Mouse (Mus musculus) stomach, postnatal 0 days (tissue): ENCODE measurements around the gene Lemd1. TPM values are rescaled to one million over a fixed set of nuclear protein-coding genes. Genes with fewer than 3 reads are reported as not detected.

Experiments
- ATAC-seq: fragments of 200-750 bp; cut with Nextera tagmentation; 2 replicates; pipeline ENCODE4 v1.8.0; 2017; ENCODE audit not compliant: low FRiP score, low TSS enrichment
- DNase-seq: peaks from one replicate; pipeline ENCODE4 v3.0.0-alpha.2; 2016; ENCODE audit warnings: low spot score
- H3K27ac ChIP-seq: fragments of 300-500 bp; sonication (generic); replicated peaks from 2 replicates; pipeline ENCODE4 v1.5.1; 2014; ENCODE audit warnings: mild to moderate bottlenecking, control low read depth
- H3K27me3 ChIP-seq: fragments of 300-500 bp; sonication (generic); 2 replicates; pipeline ENCODE4 v1.6.1; 2014; ENCODE audit warnings: low read length; ENCODE audit not compliant: control insufficient read depth, insufficient read depth
- H3K36me3 ChIP-seq: fragments of 300-500 bp; sonication (generic); 2 replicates; pipeline ENCODE4 v1.6.1; 2014; ENCODE audit warnings: low read length, mixed read lengths; ENCODE audit not compliant: control insufficient read depth, insufficient read depth
- H3K4me1 ChIP-seq: fragments of 300-500 bp; sonication (generic); replicated peaks from 2 replicates; pipeline ENCODE4 v1.6.1; 2014; ENCODE audit warnings: antibody characterized with exemption; ENCODE audit not compliant: control insufficient read depth, insufficient read depth
- H3K4me2 ChIP-seq: fragments of 300-500 bp; sonication (generic); replicated peaks from 2 replicates; pipeline ENCODE4 v1.6.1; 2014; ENCODE audit warnings: low read depth, mild to moderate bottlenecking, control low read depth, moderate library complexity
- H3K4me3 ChIP-seq: fragments of 300-500 bp; sonication (generic); 2 replicates; pipeline ENCODE4 v1.5.1; 2014; ENCODE audit warnings: low read depth, low read length, control low read depth
- H3K9ac ChIP-seq: fragments of 300-500 bp; sonication (generic); 2 replicates; pipeline ENCODE4 v1.6.1; 2014; ENCODE audit warnings: mild to moderate bottlenecking, low read length, control low read depth, mixed read lengths
- H3K9me3 ChIP-seq: fragments of 300-500 bp; sonication (generic); 2 replicates; pipeline ENCODE4 v1.6.1; 2016; ENCODE audit warnings: low read length; ENCODE audit not compliant: control insufficient read depth
- CTCF ChIP-seq: IDR thresholded peaks from 2 replicates; pipeline ENCODE4 v1.5.1; 2016; ENCODE audit warnings: antibody characterized with exemption, low read depth, mild to moderate bottlenecking, moderate library complexity
- EP300 ChIP-seq: optimal IDR thresholded peaks from 2 replicates; pipeline ENCODE3; 2016; ENCODE audit warnings: antibody characterized with exemption
- WGBS: fragments of 180-500 bp; shearing (Covaris S2); extraction: QIAGEN DNeasy Blood & Tissue Kit; methylation state at CpG from one replicate; pipeline ENCODE4 v1.1.7; 2014; 5-methylcytosine and 5-hydroxymethylcytosine counted together
- polyA plus RNA-seq: library from polyadenylated mRNA; unstranded; fragments of >200 nt; fragmentation: Nextera tagmentation; extraction: Ambion mirVana; gene quantifications from 2 replicates; pipeline ENCODE4 v1.2.1, GENCODE M21; 2015

The Lemd1 gene
- polyA plus RNA-seq = 0.30 and 0.42 TPM in 2 replicates

DNA sequence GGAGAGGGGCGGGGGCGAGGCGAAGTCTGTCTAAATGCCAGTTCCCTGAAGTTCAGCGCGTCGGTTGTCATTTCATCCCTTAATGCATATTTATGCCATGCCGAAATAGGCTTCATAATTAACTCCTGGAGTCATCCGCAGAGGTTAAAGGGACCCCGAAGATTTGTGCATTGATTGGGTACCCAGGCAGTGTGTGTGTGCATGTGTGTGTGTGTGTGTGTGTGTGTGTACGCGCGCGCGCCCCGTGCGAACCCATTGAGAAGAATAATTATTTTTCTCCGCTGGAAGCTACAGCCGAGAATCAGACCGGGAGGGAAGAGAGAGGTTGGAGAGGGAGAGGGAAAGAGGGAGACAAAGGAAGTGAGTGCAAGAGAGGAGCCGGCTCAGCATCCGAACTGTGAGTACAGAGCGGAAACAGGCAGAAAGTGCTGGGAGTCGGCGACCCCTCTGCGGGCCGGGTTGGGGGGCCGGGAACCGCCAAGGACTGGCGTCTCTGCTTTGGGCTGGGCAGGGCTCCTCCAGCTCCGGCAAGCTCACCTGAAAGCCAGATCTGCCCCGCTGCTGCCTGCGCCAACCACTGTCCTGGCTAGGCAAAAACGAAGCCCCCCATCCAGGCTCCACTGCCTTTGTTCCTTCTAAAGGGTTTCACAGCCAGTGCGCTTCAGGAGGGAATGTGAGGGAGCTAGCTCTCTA lies at the start of gene Lemd1, which contains the start of gene AC124108.1:
Gene Lemd1, plus strand, starts transcription at position 339 of the 693 bp plus-strand sequence.
Gene AC124108.1, plus strand, starts transcription at position 365 of the 693 bp plus-strand sequence.
- H3K9ac ChIP-seq = peak within 1 kb of the TSS; percentile 54
- no peak for TF ChIP-seq CTCF
- TF ChIP-seq EP300 = no peak
- no peak for DNase-seq

DNA sequence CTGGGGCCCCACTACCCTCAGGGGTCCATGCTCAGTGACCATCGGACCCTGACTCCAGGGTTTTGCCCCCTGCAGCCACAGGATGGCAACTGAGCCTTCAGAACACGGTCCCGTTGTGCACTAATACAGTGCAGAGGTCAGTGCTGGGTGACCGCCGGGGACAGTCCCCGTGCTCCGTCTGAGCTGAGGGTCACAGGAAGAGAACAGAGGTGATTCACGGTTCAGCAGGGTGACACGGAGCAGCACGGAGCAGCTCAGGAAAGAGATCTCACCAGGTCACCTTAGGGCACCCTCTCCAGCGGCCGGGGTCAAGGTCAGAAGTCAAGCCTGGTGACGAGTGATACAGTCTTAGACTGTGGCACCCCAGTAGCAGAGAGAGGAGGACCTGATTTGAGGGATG lies 49.5 kb upstream of the Lemd1 start:
- Histone ChIP-seq H3K27me3 (no peaks in the 10 kb centered on the region), H3K36me3 (no peaks in the 10 kb centered on the region), H3K9me3 (no peaks in the 10 kb centered on the region), H3K4me3 (no peak overlapping the region), H3K4me1 (0 out of 2 replicates have a peak, but pooled peaks cover 7% of the 10 kb centered on the region), H3K9ac (no peak overlapping the region), H3K27ac (no peak overlapping the region), H3K4me2 (no peak overlapping the region)
- WGBS = 69% methylated on average over 13 of the region's 13 CpGs
- no peak for DNase-seq
- ATAC-seq = no peak
- TF ChIP-seq EP300 = no peak
- no peak for TF ChIP-seq CTCF

More for the DNA sequence above, at the start of gene Lemd1, which contains the start of gene AC124108.1:
- Histone ChIP-seq H3K4me1 (peaks cover 12% of the 10 kb centered on the region; the same call in 1 of the 2 replicates), H3K36me3 (no peaks in the 10 kb centered on the region), H3K9me3 (no peaks in the 10 kb centered on the region), H3K27me3 (peaks cover 12% of the 10 kb centered on the region), H3K27ac (no peak within 1 kb of the TSS), H3K4me3 (peak within 1 kb of the TSS; percentile 51), H3K4me2 (peak within 1 kb of the TSS; percentile 91)
- ATAC-seq = no peak
- 1% methylated on average over 32 of the region's 34 CpGs for WGBS

DNA sequence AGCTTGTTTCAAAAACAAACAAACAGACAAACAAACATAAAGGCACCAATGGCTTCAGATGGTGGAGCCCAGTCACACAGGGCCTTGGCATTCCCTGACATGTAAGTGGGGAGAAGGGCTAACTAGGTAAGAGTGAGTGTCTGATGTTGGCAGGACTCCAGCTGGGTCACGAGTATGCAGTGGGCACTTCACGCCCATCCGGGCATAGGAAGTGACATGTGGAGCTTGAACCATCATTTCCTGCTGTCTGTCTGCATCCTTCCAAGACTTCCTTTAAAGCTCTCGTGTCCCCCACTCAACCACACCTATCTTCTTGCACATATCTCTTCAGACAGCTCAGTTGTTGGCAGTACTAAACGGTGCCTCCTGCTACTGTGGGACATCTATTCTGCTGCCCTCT lies 48.2 kb upstream of the Lemd1 start:
- no peaks in the 10 kb centered on the region for H3K36me3 ChIP-seq
- DNase-seq (no peak), ATAC-seq (no peak)
- no peak overlapping the region for H3K27ac ChIP-seq
- TF ChIP-seq EP300 = no peak
- no peak for TF ChIP-seq CTCF
- H3K4me3 ChIP-seq = no peak overlapping the region
- 0 out of 2 replicates have a peak, but pooled peaks cover 7% of the 10 kb centered on the region for H3K4me1 ChIP-seq
- H3K27me3 ChIP-seq = no peaks in the 10 kb centered on the region
- no peak overlapping the region for H3K4me2 ChIP-seq
- WGBS = 58% methylated on average over 5 of the region's 5 CpGs
- H3K9me3 ChIP-seq = no peaks in the 10 kb centered on the region
- no peak overlapping the region for H3K9ac ChIP-seq

DNA sequence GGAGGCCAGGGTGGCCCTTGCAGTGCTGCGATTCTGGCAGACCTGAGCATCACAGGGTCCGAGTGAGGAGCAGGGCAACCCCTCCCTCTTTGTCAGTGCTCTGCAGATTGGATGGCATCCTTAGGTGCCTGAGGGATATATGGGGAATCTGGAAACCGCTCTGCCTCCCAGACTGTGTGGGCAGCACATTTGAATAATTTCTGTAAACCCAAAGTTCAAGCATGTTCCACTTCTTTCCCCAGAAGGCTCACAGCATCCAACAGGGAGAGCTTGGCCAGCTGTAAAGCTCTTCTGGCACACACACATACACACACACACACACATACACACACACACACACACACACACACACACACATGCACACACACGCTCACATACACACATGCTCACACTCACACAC lies 47.5 kb upstream of the Lemd1 start:
- WGBS = 72% methylated on average over 4 of the region's 4 CpGs
- H3K9me3 ChIP-seq = no peaks in the 10 kb centered on the region
- no peaks in the 10 kb centered on the region for H3K36me3 ChIP-seq
- no peak overlapping the region for H3K27ac ChIP-seq
- no peak for DNase-seq
- ATAC-seq = no peak
- TF ChIP-seq CTCF = no peak
- no peak for TF ChIP-seq EP300
- H3K4me2 ChIP-seq = no peak overlapping the region
- H3K4me3 ChIP-seq = no peak overlapping the region
- H3K27me3 ChIP-seq = no peaks in the 10 kb centered on the region
- H3K4me1 ChIP-seq = 0 out of 2 replicates have a peak, but pooled peaks cover 5% of the 10 kb centered on the region
- H3K9ac ChIP-seq = no peak overlapping the region

DNA sequence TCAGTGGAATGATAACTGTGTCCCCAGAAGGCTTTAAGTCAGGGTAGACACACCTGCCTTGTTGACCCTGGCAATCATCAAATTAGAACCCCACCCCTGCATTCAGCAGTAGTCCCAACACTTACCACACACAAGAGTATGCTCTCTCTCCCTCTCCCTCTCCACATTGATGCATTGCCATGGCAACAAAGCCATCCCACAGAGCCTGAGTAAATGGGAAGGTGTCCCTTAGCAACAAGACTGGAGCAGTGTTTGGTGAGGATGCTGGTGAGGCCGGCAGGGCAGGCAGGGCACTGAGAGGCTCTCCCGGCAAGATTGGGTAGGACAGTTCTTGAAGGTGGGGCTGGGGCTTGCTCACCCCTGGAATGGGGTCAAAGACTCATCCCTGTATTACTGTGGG lies 47.0 kb upstream of the Lemd1 start:
- WGBS = 34% methylated on average over 2 of the region's 2 CpGs
- no peak for TF ChIP-seq EP300
- TF ChIP-seq CTCF = no peak

DNA sequence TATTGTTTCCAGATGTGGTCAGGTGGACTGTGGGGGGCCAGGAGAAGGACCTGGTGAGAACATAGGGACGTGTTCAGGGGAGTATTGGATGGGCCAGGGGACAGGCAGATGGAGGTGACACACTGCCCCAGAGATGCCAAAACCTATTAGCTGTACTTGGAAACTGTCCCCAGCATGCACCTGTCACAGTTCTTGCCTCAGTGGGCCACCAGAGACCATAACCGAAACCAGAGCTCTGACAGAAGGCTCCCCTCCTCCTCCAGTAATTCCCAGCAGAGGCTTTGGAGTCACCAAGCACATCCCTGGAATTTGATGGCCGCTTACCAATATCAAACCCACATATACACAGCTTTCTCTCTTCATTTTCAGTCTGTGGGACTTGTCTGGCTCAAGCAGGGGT lies 46.4 kb upstream of the Lemd1 start:
- ATAC-seq = no peak

More for the DNA sequence above, 47.0 kb upstream of the Lemd1 start:
- Histone ChIP-seq H3K27me3 (no peaks in the 10 kb centered on the region), H3K9me3 (no peaks in the 10 kb centered on the region), H3K36me3 (no peaks in the 10 kb centered on the region), H3K9ac (no peak overlapping the region), H3K4me1 (0 out of 2 replicates have a peak, but pooled peaks cover 4% of the 10 kb centered on the region), H3K4me2 (no peak overlapping the region), H3K27ac (no peak overlapping the region), H3K4me3 (no peak overlapping the region)
- DNase-seq (no peak), ATAC-seq (no peak)

More for the DNA sequence above, 46.4 kb upstream of the Lemd1 start:
- no peaks in the 10 kb centered on the region for H3K9me3 ChIP-seq
- WGBS = 80% methylated on average over 3 of the region's 3 CpGs
- H3K27ac ChIP-seq = no peak overlapping the region
- no peak for DNase-seq
- H3K9ac ChIP-seq = no peak overlapping the region
- no peak for TF ChIP-seq EP300
- TF ChIP-seq CTCF = no peak
- no peak overlapping the region for H3K4me2 ChIP-seq
- 0 out of 2 replicates have a peak, but pooled peaks cover 1% of the 10 kb centered on the region for H3K4me1 ChIP-seq
- H3K4me3 ChIP-seq = no peak overlapping the region
- H3K27me3 ChIP-seq = no peaks in the 10 kb centered on the region
- no peaks in the 10 kb centered on the region for H3K36me3 ChIP-seq
